Mouse (Mus musculus) intestine, embryonic 15.5 days (tissue): Measurements from ENCODE around the gene Mllt3. TPM values are rescaled to one million over a fixed set of nuclear protein-coding genes. Genes with fewer than 3 reads are reported as not detected.

Source experiments
- ATAC-seq: fragments of 200-750 bp; cut with Nextera tagmentation; 2 replicates; pipeline ENCODE4 v1.8.0; 2017; ENCODE audit warnings: moderate TSS enrichment, moderate library complexity
- H3K27ac ChIP-seq: fragments of 300-500 bp; sonication (generic); 2 replicates; pipeline ENCODE4 v1.5.1; 2015; ENCODE audit warnings: mild to moderate bottlenecking, inconsistent platforms
- H3K27me3 ChIP-seq: fragments of 300-500 bp; sonication (generic); replicated peaks from 2 replicates; pipeline ENCODE4 v1.6.1; 2015; ENCODE audit warnings: inconsistent platforms
- H3K36me3 ChIP-seq: fragments of 300-500 bp; sonication (generic); 2 replicates; pipeline ENCODE4 v1.6.1; 2015; ENCODE audit warnings: inconsistent platforms
- H3K4me1 ChIP-seq: fragments of 300-500 bp; sonication (generic); replicated peaks from 2 replicates; pipeline ENCODE4 v1.6.1; 2015; ENCODE audit warnings: inconsistent platforms
- H3K4me2 ChIP-seq: fragments of 300-500 bp; sonication (generic); replicated peaks from 2 replicates; pipeline ENCODE4 v1.6.1; 2015; ENCODE audit warnings: mild to moderate bottlenecking, inconsistent platforms
- H3K4me3 ChIP-seq: fragments of 300-500 bp; sonication (generic); replicated peaks from 2 replicates; pipeline ENCODE4 v1.5.1; 2015; ENCODE audit warnings: inconsistent platforms
- H3K9ac ChIP-seq: fragments of 300-500 bp; sonication (generic); 2 replicates; pipeline ENCODE4 v1.6.1; 2015; ENCODE audit warnings: inconsistent platforms
- H3K9me3 ChIP-seq: fragments of 300-500 bp; sonication (generic); 2 replicates; pipeline ENCODE4 v1.6.1; 2016; ENCODE audit warnings: inconsistent platforms
- WGBS: fragments of 180-500 bp; shearing (Covaris S2); methylation state at CpG from one replicate; pipeline ENCODE4 v1.1.7; 2015; 5-methylcytosine and 5-hydroxymethylcytosine counted together
- polyA plus RNA-seq: library from polyadenylated mRNA; unstranded; fragments of >200 nt; fragmentation: Nextera tagmentation; extraction: Ambion mirVana; gene quantifications from 2 replicates; pipeline ENCODE4 v1.2.1, GENCODE M21; 2015

Mllt3 gene
- polyA plus RNA-seq, 1 experiment from 2014 or later: 38.4 TPM

DNA sequence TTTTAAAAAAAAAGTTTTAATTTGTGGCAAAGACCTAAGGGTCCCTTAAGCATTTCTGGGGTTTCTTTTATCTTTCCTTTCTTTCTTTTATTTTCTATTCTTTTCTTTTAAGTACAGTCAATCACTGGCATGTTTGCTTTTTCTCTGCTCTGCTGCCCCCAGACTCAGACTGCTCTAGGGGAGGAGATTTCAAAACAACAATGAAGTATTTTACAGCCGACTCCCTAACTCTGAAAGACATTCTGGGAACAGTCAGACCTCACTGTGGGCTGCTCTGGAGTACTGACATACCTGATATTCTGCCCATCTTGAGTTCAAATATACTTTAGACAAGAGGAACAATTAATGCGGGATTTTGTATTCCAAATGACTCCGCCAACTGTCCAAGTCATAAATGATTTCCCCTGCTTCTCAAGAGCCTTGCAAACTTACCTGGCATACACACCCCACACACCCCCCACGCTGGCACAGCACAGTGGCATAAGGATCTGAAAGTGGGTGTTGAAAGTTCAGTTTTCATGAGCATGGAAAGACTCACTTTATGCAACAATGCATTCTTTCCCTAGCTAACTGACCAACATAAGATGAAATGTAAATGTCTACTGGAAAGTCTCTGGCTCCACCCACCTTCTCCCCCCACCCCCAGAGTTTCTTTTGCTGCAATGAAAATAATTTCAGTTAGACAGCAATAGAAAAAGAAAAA, 21.1 kb downstream of the Mllt3 start:
- no peaks in the 10 kb centered on the region for H3K27me3 ChIP-seq
- no peaks in the 10 kb centered on the region for H3K9me3 ChIP-seq
- no peaks in the 10 kb centered on the region for H3K36me3 ChIP-seq
- peak overlapping the region; percentile 11; the same call in 1 of the 2 replicates for H3K4me2 ChIP-seq
- 0 out of 2 replicates have a peak, but pooled peaks have one; percentile 2 for ATAC-seq
- H3K9ac ChIP-seq: no peak overlapping the region
- no peak overlapping the region for H3K4me3 ChIP-seq
- peaks cover 12% of the 10 kb centered on the region; the same call in 1 of the 2 replicates for H3K4me1 ChIP-seq
- WGBS: 67% methylated on average over 4 of the region's 4 CpGs
- no peak overlapping the region for H3K27ac ChIP-seq

DNA sequence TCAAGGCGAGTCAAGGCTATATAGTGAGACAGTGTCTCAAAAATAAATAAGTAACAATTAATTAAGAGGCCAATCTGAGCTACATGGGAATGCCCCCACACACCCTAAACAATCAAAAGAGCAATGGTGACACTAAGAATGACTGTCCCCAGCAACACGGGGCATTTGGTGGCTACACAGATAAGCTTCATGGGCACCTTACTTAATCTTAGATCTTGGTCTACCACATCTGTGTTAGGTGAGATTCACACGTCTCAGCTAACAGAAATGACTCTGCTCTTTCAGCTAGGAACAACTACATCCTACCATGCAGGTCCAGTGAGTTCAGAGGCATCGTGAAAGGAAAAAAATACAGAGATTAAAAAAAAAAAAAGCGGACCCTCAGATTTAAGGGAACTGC, 22.7 kb downstream of the Mllt3 start:
- ATAC-seq: no peak
- WGBS: 83% methylated on average over 5 of the region's 5 CpGs
- Histone ChIP-seq H3K9ac (no peak overlapping the region), H3K4me2 (no peak overlapping the region), H3K36me3 (no peaks in the 10 kb centered on the region), H3K9me3 (no peaks in the 10 kb centered on the region), H3K4me3 (no peak overlapping the region), H3K27me3 (no peaks in the 10 kb centered on the region), H3K4me1 (peaks cover 12% of the 10 kb centered on the region; the same call in 1 of the 2 replicates), H3K27ac (no peak overlapping the region)

DNA sequence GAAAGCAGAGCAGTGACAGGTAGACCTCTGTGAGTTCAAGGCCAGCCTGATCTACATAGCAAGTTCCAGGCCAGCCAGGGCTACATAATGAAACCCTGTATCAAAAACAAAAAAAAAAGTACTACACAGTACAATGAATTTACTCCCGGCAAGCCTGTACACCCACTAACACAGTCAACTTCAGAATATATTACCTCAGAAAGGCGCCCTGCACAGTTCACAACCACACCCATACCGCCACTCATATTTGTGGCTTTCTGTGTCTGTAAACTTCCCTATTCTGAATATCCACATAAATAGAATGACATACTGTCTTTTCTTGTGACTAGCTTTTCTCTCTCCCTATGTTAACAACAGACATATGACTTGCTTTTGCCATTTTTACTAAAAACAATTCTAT, 27.4 kb downstream of the Mllt3 start:
- Histone ChIP-seq H3K4me3 (no peak overlapping the region), H3K4me1 (no peaks in the 10 kb centered on the region), H3K27me3 (no peaks in the 10 kb centered on the region), H3K9me3 (no peaks in the 10 kb centered on the region), H3K4me2 (no peak overlapping the region), H3K27ac (no peak overlapping the region), H3K9ac (no peak overlapping the region), H3K36me3 (no peaks in the 10 kb centered on the region)
- no peak for ATAC-seq
- WGBS: 82% methylated on average over 3 of the region's 3 CpGs

DNA sequence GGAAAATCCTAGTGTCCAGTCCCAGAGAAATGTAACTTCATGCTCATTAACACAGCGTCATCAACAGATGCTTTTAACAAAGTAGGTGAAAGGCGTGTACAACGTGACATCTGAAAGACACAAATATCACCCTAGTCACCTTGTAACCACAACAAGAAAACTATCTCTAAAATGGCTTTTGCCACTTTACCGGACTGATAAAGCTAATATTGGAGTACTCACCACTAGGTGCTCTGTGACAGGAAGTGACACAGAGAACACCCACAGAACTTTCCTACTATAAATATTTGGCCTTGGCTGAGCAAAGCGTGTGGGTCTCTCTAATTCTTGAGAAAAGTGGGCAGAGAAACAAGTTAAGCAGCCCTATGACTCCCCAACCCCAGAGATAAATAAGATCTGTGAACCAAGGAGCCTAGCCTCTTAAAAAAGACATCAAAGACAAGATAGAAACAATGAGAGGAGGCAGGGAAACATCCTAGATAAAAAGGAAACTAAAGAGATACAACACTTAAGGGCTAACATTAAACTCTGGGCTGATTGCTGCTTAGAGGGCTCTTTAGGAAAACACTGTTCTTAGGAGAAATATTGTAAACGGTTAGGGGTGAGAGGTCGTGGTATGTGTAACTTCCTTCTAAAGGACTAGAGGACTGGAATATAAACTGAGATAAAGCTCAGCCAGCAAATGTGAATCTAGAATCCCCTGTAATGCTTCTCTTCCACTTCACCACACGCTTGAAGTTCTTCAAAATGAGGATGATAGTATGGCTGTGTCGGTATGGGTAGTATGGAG, 29.8 kb downstream of the Mllt3 start:
- no peak for ATAC-seq
- no peaks in the 10 kb centered on the region for H3K27me3 ChIP-seq
- H3K4me1 ChIP-seq: no peaks in the 10 kb centered on the region
- no peaks in the 10 kb centered on the region for H3K9me3 ChIP-seq
- no peak overlapping the region for H3K4me2 ChIP-seq
- no peak overlapping the region for H3K27ac ChIP-seq
- 52% methylated on average over 9 of the region's 9 CpGs for WGBS
- H3K9ac ChIP-seq: no peak overlapping the region
- no peak overlapping the region for H3K4me3 ChIP-seq
- H3K36me3 ChIP-seq: no peaks in the 10 kb centered on the region

DNA sequence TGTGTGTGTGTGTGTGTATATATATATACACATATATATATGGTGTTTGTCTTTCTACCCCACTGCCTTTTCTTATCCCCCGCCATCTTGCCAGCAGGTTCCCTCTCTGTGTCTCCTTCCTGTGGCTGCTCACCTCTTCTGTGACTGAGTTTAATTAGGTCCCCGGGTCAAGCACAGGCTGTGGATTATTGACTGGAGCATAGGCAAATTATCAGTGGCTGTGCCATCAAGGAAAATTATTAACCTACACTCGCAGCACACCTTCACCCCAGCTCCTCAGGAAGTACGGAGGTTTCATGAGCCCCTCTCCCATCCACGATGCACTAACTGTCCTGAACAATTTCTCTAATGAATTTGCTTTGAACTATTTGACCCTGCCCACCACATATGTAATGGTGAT, 41.5 kb downstream of the Mllt3 start:
- no peak overlapping the region for H3K4me2 ChIP-seq
- H3K27ac ChIP-seq: no peak overlapping the region
- H3K9ac ChIP-seq: no peak overlapping the region
- no peaks in the 10 kb centered on the region for H3K9me3 ChIP-seq
- no peaks in the 10 kb centered on the region for H3K4me1 ChIP-seq
- H3K4me3 ChIP-seq: no peak overlapping the region
- no peaks in the 10 kb centered on the region for H3K36me3 ChIP-seq
- 68% methylated on average over 5 of the region's 5 CpGs for WGBS
- H3K27me3 ChIP-seq: no peaks in the 10 kb centered on the region
- ATAC-seq: no peak

DNA sequence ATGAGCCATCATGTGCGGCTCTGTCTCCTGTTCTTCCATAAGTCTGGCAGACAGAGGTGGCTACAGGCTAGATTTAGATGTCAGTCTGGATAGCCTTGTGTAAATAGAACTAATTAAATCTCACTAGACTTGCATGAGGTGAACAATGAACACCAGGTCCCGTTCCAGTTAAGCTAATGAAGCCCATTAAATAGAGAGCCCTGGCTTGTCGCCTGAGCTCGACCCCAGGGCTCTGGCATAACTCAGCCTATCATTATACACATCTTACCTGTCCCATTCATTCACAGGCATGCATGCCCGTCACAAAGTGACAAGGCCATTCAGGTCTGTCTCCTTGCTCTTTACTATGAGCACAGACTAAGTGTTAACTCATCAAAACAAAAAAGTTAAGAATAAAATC, 42.2 kb downstream of the Mllt3 start:
- Histone ChIP-seq H3K4me2 (no peak overlapping the region), H3K27me3 (no peaks in the 10 kb centered on the region), H3K9me3 (no peaks in the 10 kb centered on the region), H3K36me3 (no peaks in the 10 kb centered on the region), H3K4me1 (no peaks in the 10 kb centered on the region), H3K27ac (no peak overlapping the region), H3K4me3 (no peak overlapping the region), H3K9ac (no peak overlapping the region)
- WGBS: 81% methylated on average over 5 of the region's 5 CpGs
- no peak for ATAC-seq

DNA sequence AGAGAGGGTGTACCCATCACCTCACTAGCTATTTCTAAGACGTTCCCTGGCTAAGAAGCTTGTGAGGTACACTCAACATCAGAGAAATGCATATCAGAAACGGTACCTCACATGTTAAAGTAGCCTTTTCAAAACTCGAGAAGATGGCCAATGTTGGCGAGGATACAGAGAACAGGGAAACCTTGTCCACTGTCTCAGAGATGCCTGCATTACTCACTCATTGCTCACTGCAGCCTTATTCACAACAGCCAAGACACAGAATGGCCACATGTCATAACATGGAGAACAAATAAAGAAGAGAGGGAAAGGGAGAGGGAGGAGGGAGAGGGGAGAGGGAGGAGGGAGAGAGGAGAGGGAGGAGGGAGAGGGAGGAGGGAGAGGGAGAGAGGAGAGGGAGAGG, 47.9 kb downstream of the Mllt3 start:
- ATAC-seq: no peak
- Histone ChIP-seq H3K27ac (0 out of 2 replicates have a peak overlapping the region, but pooled peaks have one; percentile 63), H3K4me1 (peaks cover 13% of the 10 kb centered on the region; the same call in 1 of the 2 replicates), H3K4me2 (no peak overlapping the region), H3K27me3 (no peaks in the 10 kb centered on the region), H3K4me3 (no peak overlapping the region), H3K36me3 (no peaks in the 10 kb centered on the region), H3K9ac (no peak overlapping the region), H3K9me3 (no peaks in the 10 kb centered on the region)
- WGBS: 50% methylated on average over 4 of the region's 4 CpGs

DNA sequence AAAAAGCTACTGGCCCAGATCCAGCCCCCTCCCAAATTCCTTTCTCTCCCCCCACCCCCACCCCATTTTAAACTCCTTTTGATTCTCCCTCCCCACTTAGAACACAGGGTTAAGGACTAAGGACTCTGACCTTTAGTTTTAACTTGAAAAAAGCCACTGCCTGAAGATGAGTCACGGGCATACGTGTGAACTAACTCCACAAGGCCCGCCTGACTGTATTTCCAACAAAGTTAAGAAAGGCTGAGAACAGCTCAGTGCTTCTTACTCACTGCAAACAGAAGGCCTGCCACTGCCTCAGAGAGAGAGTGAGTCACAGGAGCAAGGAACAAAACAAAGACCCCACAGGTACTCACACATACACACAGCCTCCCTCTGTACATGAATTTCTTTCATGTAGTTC, 48.6 kb downstream of the Mllt3 start:
- Histone ChIP-seq H3K9me3 (no peaks in the 10 kb centered on the region), H3K36me3 (no peaks in the 10 kb centered on the region), H3K27ac (peak overlapping the region; percentile 63; the same call in 1 of the 2 replicates), H3K4me3 (no peak overlapping the region), H3K27me3 (no peaks in the 10 kb centered on the region), H3K9ac (no peak overlapping the region), H3K4me1 (peaks cover 13% of the 10 kb centered on the region; the same call in 1 of the 2 replicates), H3K4me2 (no peak overlapping the region)
- WGBS: 21% methylated on average over 3 of the region's 3 CpGs
- ATAC-seq: peak; percentile 86

DNA sequence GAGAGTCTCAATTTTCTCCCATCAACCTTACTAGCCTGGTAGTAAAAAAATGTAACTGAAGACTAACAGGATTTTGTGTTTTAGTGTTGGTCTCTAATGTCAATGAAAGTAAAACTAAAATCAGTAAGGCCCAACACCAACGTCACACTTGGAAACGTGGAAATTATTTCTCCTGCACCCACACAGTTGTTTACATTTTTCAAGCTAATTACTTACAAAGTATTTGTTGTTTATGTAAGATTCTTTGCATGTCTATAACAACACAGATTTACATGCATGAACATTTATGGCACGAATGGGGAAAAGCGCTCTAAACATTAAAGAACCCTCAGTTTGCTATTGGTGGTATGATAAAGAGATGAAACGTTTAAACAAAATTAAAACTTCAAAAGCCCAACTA, 49.1 kb downstream of the Mllt3 start:
- WGBS: 58% methylated on average over 5 of the region's 5 CpGs
- H3K27me3 ChIP-seq: no peaks in the 10 kb centered on the region
- no peak overlapping the region for H3K4me3 ChIP-seq
- H3K9ac ChIP-seq: no peak overlapping the region
- H3K4me2 ChIP-seq: no peak overlapping the region
- no peaks in the 10 kb centered on the region for H3K36me3 ChIP-seq
- no peak for ATAC-seq
- H3K9me3 ChIP-seq: no peaks in the 10 kb centered on the region
- no peak overlapping the region for H3K27ac ChIP-seq
- H3K4me1 ChIP-seq: peaks cover 13% of the 10 kb centered on the region; the same call in 1 of the 2 replicates

DNA sequence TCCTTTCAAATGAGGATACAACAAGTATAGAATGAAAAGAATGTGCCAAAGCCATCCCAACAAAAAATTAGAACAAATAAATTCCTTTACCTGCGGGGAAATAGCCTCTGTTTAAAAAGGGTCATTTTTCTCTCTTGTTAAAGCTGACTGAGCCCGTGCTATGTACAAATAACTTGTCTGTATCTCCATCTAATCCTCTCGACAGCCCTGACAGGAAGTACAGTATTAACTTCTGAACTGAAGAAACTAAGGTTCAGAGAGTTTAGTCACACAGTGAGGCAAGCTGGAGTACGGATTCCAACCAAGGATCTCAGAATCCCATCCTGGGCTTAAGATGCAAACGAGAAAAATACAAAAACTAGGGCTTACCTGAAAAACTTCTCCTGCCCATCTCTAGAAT, 50.6 kb downstream of the Mllt3 start:
- H3K9me3 ChIP-seq: no peaks in the 10 kb centered on the region
- no peak overlapping the region for H3K4me2 ChIP-seq
- H3K36me3 ChIP-seq: no peaks in the 10 kb centered on the region
- H3K4me1 ChIP-seq: peaks cover 17% of the 10 kb centered on the region; the same call in 1 of the 2 replicates
- no peak overlapping the region for H3K9ac ChIP-seq
- ATAC-seq: no peak
- no peaks in the 10 kb centered on the region for H3K27me3 ChIP-seq
- 68% methylated on average over 5 of the region's 5 CpGs for WGBS
- no peak overlapping the region for H3K27ac ChIP-seq
- H3K4me3 ChIP-seq: no peak overlapping the region

DNA sequence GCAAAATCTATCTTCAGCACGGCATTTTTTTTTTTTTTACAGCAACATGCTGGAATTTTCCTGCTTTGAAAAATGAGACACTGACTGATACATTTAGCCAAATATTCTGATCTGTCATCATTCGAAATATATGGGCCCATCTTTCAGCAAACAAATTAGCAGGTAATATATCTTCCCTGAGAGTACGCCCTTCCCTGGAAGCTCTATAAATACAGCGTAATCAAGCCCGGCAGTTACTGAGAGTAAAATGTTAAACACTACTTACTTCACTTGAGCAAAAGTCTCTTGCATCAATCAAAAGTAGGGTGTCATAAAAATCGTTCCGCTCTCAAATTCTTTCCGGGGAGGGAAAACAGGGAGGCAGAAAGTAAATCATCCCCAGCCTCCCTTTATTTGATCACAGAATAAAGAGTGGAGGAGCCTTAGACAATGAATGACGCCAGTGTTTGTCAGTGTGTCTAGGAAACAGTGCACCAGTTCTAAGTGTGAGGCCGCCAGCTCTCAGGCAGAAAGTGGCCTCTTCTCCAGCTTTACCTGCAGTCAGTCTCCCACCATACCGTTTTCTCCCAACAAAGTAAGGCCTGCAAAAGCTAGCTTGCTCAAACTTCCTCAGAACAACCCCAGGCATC, 55.2 kb downstream of the Mllt3 start:
- Histone ChIP-seq H3K9me3 (no peaks in the 10 kb centered on the region), H3K4me2 (0 out of 2 replicates have a peak overlapping the region, but pooled peaks have one; percentile 3), H3K36me3 (no peaks in the 10 kb centered on the region), H3K27me3 (no peaks in the 10 kb centered on the region), H3K9ac (no peak overlapping the region), H3K4me1 (peaks cover 8% of the 10 kb centered on the region; the same call in 1 of the 2 replicates), H3K27ac (peak overlapping the region; percentile 36; the same call in 1 of the 2 replicates), H3K4me3 (no peak overlapping the region)
- WGBS: 22% methylated on average over 11 of the region's 11 CpGs
- peak; percentile 69 for ATAC-seq

DNA sequence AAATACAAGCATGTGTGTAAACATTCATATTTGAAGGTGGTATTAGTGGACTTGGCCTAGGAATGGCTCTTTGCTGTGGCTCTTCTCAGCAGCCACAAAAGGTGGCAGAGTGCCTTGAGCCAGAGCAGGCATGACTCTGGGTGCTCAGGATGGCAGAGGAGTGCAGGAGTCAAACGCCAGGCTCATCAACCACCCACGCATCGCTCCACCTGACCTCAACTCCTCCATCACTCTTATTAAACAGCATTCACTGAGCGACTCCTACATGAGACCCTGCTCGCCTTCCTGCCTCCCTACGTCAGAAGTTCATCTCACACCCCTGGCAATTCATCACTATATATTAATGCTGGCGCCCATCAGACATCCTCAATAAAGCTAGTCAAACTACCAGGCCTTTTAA, 67.3 kb downstream of the Mllt3 start:
- no peaks in the 10 kb centered on the region for H3K27me3 ChIP-seq
- no peaks in the 10 kb centered on the region for H3K36me3 ChIP-seq
- H3K4me1 ChIP-seq: peaks cover 3% of the 10 kb centered on the region; the same call in 1 of the 2 replicates
- no peak overlapping the region for H3K9ac ChIP-seq
- no peak for ATAC-seq
- H3K4me3 ChIP-seq: no peak overlapping the region
- H3K27ac ChIP-seq: no peak overlapping the region
- H3K4me2 ChIP-seq: no peak overlapping the region
- 78% methylated on average over 7 of the region's 7 CpGs for WGBS
- H3K9me3 ChIP-seq: no peaks in the 10 kb centered on the region
